Mouse (Mus musculus) cortical plate, adult 2 months (tissue): ENCODE measurements around the gene Cadm2. TPM values are rescaled to one million over a fixed set of nuclear protein-coding genes. Genes with fewer than 3 reads are reported as not detected.

Experiments
- H3K27ac ChIP-seq: fragments of 200-500 bp; 2 replicates; pipeline ENCODE4 v1.5.1; 2012; ENCODE audit warnings: low read length, control low read depth, inconsistent platforms; ENCODE audit not compliant: insufficient read depth
- H3K4me1 ChIP-seq: fragments of 200-500 bp; 2 replicates; pipeline ENCODE4 v1.6.1; 2011; ENCODE audit warnings: low read length; ENCODE audit not compliant: control insufficient read depth, insufficient read depth
- H3K4me3 ChIP-seq: fragments of 200-500 bp; 2 replicates; pipeline ENCODE4 v1.5.1; 2011; ENCODE audit warnings: mild to moderate bottlenecking, low read length, control low read depth; ENCODE audit not compliant: insufficient read depth
- CTCF ChIP-seq: fragments of 200-500 bp; IDR thresholded peaks from 2 replicates; pipeline ENCODE4 v1.5.1; 2011; ENCODE audit warnings: mild to moderate bottlenecking, control low read depth, low read length; ENCODE audit not compliant: insufficient read depth; ENCODE audit errors: extremely low read depth
- POLR2A ChIP-seq: fragments of 200-500 bp; IDR thresholded peaks from 2 replicates; pipeline ENCODE4 v1.6.1; 2011; ENCODE audit warnings: mild to moderate bottlenecking, low read length, control low read depth; ENCODE audit not compliant: insufficient read depth; ENCODE audit errors: extremely low read depth
- polyA plus RNA-seq: library from polyadenylated mRNA; depleted of rRNA; stranded (reverse); fragments of >200 nt; gene quantifications from 2 replicates; pipeline ENCODE4 v1.2.3, GENCODE M21; 2012

The Cadm2 gene
- polyA plus RNA-seq, 1 experiment = 72.3 TPM

DNA sequence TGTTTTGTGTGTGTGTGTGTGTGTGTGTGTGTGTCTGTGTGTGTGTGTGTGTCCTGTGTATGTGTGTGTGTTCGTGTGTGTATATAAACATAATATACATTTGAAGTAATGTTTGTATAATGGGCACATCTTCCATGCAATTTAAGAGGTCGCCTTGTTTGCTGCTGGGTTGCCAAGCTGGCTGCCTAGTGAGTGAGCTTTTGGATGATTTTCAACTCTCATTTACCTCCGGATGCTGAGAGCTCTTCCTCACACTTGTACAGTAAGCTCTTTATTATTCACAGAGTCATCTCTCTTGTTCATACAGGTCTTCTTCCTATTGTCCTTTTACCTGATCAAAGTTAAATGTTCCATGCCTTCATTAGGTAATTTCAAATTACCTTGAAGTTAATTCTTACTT is 822.5 kb downstream of the Cadm2 start:
- TF ChIP-seq POLR2A (no peak), CTCF (no peak)
- Histone ChIP-seq H3K27ac (no peak overlapping the region), H3K4me1 (no peaks in the 10 kb centered on the region), H3K4me3 (no peak overlapping the region)

DNA sequence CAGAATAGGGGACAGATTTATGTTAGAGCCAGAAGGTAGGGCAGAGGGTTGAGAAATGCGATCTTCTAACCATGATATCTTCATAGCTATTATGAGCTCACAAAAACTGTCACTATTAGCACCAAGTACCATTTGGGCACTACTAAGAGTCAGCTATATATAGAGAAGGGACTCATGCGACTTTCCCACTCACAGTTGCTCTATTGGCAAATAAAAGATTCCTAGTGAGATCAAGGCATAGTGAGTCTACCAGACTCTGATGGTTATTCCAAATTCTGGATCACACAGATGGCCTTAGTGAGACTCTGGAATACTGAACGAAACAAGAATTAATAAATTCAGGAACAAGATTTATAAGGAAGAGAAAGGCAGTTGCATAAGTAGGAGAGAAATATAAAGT is 827.6 kb downstream of the Cadm2 start:
- no peak for TF ChIP-seq POLR2A
- no peak for TF ChIP-seq CTCF

DNA sequence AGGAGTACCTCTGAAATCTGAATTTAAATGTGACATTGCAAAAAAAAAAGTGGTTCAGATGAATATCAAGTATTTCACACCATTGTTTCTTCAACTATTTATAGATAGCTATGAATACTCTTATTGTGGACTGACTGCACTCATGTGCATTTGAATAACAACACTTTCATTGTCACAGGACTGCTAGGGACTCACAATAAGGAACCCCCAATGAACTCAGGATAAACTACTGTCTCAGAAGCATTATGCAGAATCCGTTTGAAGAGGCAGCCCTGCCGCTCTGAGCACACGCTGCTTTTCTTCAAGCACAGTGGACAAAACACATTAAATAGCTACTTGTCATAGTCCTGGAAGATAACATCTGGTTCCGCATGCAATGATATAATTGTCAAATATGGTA is 848.8 kb downstream of the Cadm2 start:
- TF ChIP-seq POLR2A (no peak), CTCF (no peak)
- no peak overlapping the region for H3K27ac ChIP-seq
- peaks cover 3% of the 10 kb centered on the region; the same call in 1 of the 2 replicates for H3K4me1 ChIP-seq
- no peak overlapping the region for H3K4me3 ChIP-seq

More for the DNA sequence above, 827.6 kb downstream of the Cadm2 start:
- no peaks in the 10 kb centered on the region for H3K4me1 ChIP-seq
- H3K27ac ChIP-seq = no peak overlapping the region
- H3K4me3 ChIP-seq = no peak overlapping the region

DNA sequence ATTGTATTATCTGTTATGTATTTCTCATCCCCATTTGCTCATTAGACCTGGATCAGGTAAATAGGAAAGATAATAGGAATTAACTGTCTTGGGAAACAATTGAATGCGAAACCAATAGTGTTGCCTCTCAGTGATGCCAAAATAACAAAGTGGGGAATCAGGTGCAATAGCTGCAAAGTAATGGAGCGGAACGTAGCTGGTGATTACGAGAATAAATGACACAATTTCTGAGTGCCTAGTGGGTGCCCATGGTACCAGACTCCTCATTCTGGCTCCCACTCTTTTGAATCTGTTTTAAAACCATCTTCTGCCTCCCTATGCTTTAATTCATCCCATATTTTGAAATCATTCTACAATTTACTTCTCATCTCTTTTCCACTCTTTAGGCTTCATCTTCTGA is 851.2 kb downstream of the Cadm2 start:
- Histone ChIP-seq H3K27ac (no peak overlapping the region), H3K4me3 (no peak overlapping the region), H3K4me1 (peaks cover 3% of the 10 kb centered on the region; the same call in 1 of the 2 replicates)
- TF ChIP-seq CTCF (no peak), POLR2A (no peak)

DNA sequence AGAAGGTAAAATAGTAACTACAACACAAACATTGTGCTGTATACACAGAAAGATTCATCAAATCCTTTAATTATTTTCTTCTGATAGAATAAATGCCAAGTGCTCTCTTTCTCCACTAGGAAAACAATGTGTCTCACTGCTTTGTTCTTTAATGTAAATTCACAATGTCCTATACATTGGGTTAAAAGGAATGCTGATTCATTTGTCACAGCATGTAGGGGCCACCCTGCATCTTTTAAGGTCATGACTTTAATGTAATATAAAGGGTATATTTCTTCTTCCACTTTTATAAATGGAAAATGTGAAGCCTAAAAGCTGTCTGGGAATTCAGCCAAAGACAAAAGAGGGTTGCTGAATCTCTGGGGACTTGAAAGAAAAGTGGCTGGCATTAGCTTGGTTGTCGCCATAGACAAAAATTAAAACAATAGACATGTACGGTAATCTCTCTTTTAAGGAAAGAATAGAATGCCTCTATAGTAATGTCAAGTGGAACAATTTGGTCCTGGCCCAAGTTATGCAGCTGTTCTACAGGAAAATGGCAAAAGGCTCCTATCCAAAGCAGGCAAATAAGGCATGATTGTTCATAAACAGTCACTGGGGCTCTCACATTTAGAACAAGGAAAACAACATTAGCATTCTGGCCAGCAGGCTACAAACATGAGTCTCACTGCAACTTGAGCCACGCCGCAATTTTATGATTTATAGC is 851.9 kb downstream of the Cadm2 start:
- TF ChIP-seq POLR2A (no peak), CTCF (no peak)
- H3K4me3 ChIP-seq = no peak overlapping the region
- H3K4me1 ChIP-seq = peaks cover 3% of the 10 kb centered on the region; the same call in 1 of the 2 replicates
- H3K27ac ChIP-seq = no peak overlapping the region

GRCm38 (mm10) chr16:66761546-66762473 is 858.9 kb downstream of the Cadm2 start:
- Histone ChIP-seq H3K4me1 (no peaks in the 10 kb centered on the region), H3K27ac (no peak overlapping the region), H3K4me3 (no peak overlapping the region)
- TF ChIP-seq CTCF (no peak), POLR2A (no peak)

- Histone ChIP-seq H3K27ac (no peak overlapping the region), H3K4me1 (peaks cover 2% of the 10 kb centered on the region; the same call in 1 of the 2 replicates), H3K4me3 (no peak overlapping the region)
- TF ChIP-seq POLR2A (no peak), CTCF (no peak)
Measured at GRCm38 (mm10) chr16:66748533-66748932, 872.2 kb downstream of the Cadm2 start.

- TF ChIP-seq CTCF (no peak), POLR2A (no peak)
- Histone ChIP-seq H3K4me1 (no peaks in the 10 kb centered on the region; the same call in none of the 2 replicates), H3K27ac (no peak overlapping the region), H3K4me3 (no peak overlapping the region)
Measured at GRCm38 (mm10) chr16:66731212-66731611, 889.5 kb downstream of the Cadm2 start.

GRCm38 (mm10) chr16:66706476-66706875 is 914.2 kb downstream of the Cadm2 start:
- no peak for TF ChIP-seq CTCF
- no peak for TF ChIP-seq POLR2A

DNA sequence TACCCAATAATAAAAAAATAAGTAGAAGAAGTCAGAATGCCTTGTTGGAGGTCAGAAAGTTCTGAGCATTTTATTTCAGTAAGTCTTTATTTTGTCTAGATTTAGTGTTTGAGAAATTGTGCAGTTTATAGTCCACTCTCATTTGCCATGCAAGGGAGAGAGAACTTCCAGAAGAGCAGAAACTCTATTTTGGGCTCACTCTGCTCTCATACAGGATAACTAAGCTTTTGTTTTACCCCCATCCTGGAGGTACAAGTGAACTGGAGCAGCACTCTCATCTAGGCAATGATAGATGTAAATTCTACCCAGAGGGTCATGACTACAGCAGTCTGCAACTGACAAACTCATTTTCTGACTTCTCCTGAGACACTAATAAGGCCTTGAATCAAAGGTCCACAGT is 925.9 kb downstream of the Cadm2 start:
- H3K27ac ChIP-seq = no peak overlapping the region
- H3K4me3 ChIP-seq = no peak overlapping the region
- TF ChIP-seq POLR2A = no peak
- no peak for TF ChIP-seq CTCF

More at GRCm38 (mm10) chr16:66706476-66706875, 914.2 kb downstream of the Cadm2 start:
- no peak overlapping the region for H3K27ac ChIP-seq
- H3K4me3 ChIP-seq = no peak overlapping the region
- no peaks in the 10 kb centered on the region for H3K4me1 ChIP-seq

DNA sequence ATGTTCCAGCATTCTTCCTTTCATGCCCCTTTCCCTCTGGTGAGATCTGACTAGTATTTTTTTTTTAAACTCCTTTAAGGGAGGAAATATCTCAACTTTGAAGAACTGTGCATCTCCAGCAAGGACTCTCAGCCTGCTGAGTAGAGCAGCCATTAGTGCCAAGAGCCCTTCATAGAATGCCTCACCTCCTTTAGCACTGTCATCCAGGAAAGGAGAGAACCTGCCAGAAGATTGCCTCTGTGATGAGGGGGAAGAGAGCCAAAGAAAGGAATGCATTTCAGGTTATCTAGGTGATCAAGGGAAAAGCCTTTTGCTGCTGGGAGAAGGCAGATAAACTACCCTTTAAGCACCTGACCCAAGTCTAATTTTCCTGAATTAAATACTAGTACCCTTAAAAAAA is 943.5 kb downstream of the Cadm2 start:
- Histone ChIP-seq H3K4me3 (no peak overlapping the region), H3K27ac (no peak overlapping the region), H3K4me1 (no peaks in the 10 kb centered on the region)
- TF ChIP-seq CTCF = no peak
- no peak for TF ChIP-seq POLR2A

More for the DNA sequence above, 925.9 kb downstream of the Cadm2 start:
- no peaks in the 10 kb centered on the region for H3K4me1 ChIP-seq
